Mouse (Mus musculus) neural tube, embryonic 11.5 days (tissue): Measurements from ENCODE around the gene Robo1. TPM values are rescaled to one million over a fixed set of nuclear protein-coding genes. Genes with fewer than 3 reads are reported as not detected.

ENCODE experiments used
- ATAC-seq: fragments of 200-750 bp; cut with Nextera tagmentation; 2 replicates; pipeline ENCODE4 v1.8.0; 2017; ENCODE audit warnings: moderate number of reproducible peaks, mild to moderate bottlenecking, moderate TSS enrichment, moderate library complexity; ENCODE audit not compliant: insufficient read depth, low FRiP score, low TSS enrichment
- DNase-seq: peaks from one replicate; pipeline ENCODE4 v3.0.0-alpha.2; 2015; ENCODE audit warnings: low spot score
- H3K27ac ChIP-seq: fragments of 300-500 bp; sonication (generic); 2 replicates; pipeline ENCODE4 v1.5.1; 2014; ENCODE audit warnings: low read depth, mild to moderate bottlenecking, low read length
- H3K27me3 ChIP-seq: fragments of 300-500 bp; sonication (generic); 2 replicates; pipeline ENCODE4 v1.6.1; 2014; ENCODE audit warnings: mild to moderate bottlenecking, low read length, mixed read lengths; ENCODE audit not compliant: control insufficient read depth, insufficient read depth
- H3K36me3 ChIP-seq: fragments of 300-500 bp; sonication (generic); 2 replicates; pipeline ENCODE4 v1.6.1; 2014; ENCODE audit warnings: mild to moderate bottlenecking, low read length, moderate library complexity, mixed read lengths; ENCODE audit not compliant: control insufficient read depth, insufficient read depth
- H3K4me1 ChIP-seq: fragments of 300-500 bp; sonication (generic); 2 replicates; pipeline ENCODE4 v1.6.1; 2014; ENCODE audit warnings: low read length, mixed read lengths; ENCODE audit not compliant: control insufficient read depth, insufficient read depth
- H3K4me2 ChIP-seq: fragments of 300-500 bp; sonication (generic); 2 replicates; pipeline ENCODE4 v1.6.1; 2014; ENCODE audit warnings: low read depth, mild to moderate bottlenecking, moderate library complexity
- H3K4me3 ChIP-seq: fragments of 300-500 bp; sonication (generic); 2 replicates; pipeline ENCODE4 v1.5.1; 2014; ENCODE audit warnings: low read depth, low read length
- H3K9ac ChIP-seq: fragments of 300-500 bp; sonication (generic); 2 replicates; pipeline ENCODE4 v1.6.1; 2014; ENCODE audit warnings: mild to moderate bottlenecking, low read length
- H3K9me3 ChIP-seq: fragments of 300-500 bp; sonication (generic); 2 replicates; pipeline ENCODE4 v1.6.1; 2016; ENCODE audit warnings: low read length; ENCODE audit not compliant: control insufficient read depth
- WGBS: fragments of 180-500 bp; shearing (Covaris S2); extraction: QIAGEN DNeasy Blood & Tissue Kit; methylation state at CpG from one replicate; pipeline ENCODE4 v1.1.7; 2014; 5-methylcytosine and 5-hydroxymethylcytosine counted together
- polyA plus RNA-seq: library from polyadenylated mRNA; unstranded; fragments of >200 nt; fragmentation: Nextera tagmentation; extraction: Ambion mirVana; gene quantifications from 2 replicates; pipeline ENCODE4 v1.2.1, GENCODE M21; 2014

Robo1 gene
- polyA plus RNA-seq, 1 experiment from 2014 or later = 58.3 TPM

DNA sequence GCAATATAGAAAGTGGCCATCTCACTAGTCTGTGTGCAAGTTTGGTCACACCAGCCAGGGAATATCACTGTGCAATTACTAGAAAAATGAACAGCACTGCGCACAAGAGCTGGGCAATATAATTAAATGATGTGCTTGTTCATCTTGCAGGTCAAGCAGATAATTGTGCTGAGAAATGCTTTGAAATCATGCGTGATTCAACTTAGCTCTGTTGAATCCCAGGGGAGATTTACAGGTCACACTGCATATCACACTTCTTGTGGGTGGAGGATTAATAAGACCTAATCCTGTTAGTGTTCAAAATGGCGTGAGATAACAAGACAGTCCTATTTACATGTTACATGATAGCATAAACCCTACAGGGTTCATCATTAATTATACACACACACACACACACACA lies 157.6 kb downstream of the Robo1 start:
- no peak for DNase-seq
- no peak overlapping the region for H3K4me2 ChIP-seq
- H3K9me3 ChIP-seq = no peaks in the 10 kb centered on the region
- H3K9ac ChIP-seq = no peak overlapping the region
- H3K36me3 ChIP-seq = no peaks in the 10 kb centered on the region
- ATAC-seq = no peak
- H3K27ac ChIP-seq = no peak overlapping the region
- 80% methylated on average over 3 of the region's 3 CpGs for WGBS
- no peaks in the 10 kb centered on the region for H3K27me3 ChIP-seq
- H3K4me1 ChIP-seq = no peaks in the 10 kb centered on the region
- H3K4me3 ChIP-seq = no peak overlapping the region

DNA sequence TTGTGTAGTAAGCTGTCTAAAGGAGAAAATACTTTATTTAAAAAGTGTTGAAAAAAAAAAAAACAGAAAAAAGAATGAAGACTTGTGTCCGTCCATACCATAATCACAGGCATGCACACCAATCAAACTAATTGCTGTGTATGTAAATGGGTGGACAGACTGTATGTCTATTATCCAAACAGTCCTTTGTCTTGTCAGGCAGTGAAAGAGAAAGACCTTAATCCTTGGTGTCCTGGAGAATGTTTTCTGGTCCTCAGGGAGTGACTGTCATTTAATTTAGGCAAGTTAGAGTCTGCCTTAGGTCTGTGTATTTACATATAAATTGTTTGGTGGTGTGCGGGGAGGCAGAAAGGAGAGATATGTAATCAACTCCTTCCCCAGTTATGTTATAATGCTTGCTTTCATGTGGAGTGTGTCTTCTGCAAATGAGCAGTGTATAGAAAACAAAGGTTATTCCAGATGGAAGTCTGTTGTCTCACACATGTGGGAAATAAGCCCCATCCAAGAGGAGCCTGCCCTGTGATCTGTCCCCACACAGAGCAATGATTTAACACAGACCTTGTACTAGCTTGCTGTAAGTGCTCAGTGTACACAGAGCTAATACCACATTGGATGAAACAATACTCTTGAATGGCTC lies 162.0 kb downstream of the Robo1 start:
- 65% methylated on average over 2 of the region's 2 CpGs for WGBS
- ATAC-seq (0 out of 2 replicates have a peak, but pooled peaks have one; percentile 61), DNase-seq (no peak)
- H3K4me1 ChIP-seq = no peaks in the 10 kb centered on the region
- H3K9ac ChIP-seq = no peak overlapping the region
- H3K4me2 ChIP-seq = no peak overlapping the region
- H3K27me3 ChIP-seq = no peaks in the 10 kb centered on the region
- no peaks in the 10 kb centered on the region for H3K36me3 ChIP-seq
- H3K9me3 ChIP-seq = no peaks in the 10 kb centered on the region
- no peak overlapping the region for H3K27ac ChIP-seq
- no peak overlapping the region for H3K4me3 ChIP-seq

DNA sequence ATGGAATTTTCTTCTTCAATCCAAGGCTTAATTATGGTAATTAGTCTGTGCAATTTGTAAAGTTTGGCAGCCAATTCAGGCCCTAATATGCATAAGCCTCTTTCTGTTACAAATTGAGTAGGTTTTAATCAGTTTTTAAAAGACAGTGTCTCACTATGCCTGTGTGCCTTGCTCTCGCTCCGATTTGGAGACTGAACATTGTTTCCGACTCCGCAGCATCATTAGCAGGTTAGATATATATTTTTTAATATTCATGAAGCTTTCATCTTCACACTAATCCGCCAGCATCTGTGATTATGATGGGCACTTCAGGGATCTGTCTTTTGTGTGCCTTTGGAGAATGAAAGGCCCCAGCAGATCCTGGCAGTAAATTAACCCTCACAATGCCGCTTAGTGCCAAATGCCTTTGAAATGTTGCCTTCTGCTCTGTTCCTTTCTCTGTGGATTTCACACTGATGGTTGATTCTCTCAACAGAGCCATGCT lies 202.7 kb downstream of the Robo1 start:
- Histone ChIP-seq H3K4me3 (no peak overlapping the region), H3K4me2 (peak overlapping the region; percentile 17), H3K9me3 (no peaks in the 10 kb centered on the region), H3K4me1 (no peaks in the 10 kb centered on the region), H3K36me3 (no peaks in the 10 kb centered on the region), H3K27ac (peak overlapping the region; percentile 24; the same call in 1 of the 2 replicates), H3K9ac (no peak overlapping the region), H3K27me3 (no peaks in the 10 kb centered on the region)
- DNase-seq (peak; percentile 52), ATAC-seq (peak; percentile 84)
- WGBS = 13% methylated on average over 6 of the region's 6 CpGs

DNA sequence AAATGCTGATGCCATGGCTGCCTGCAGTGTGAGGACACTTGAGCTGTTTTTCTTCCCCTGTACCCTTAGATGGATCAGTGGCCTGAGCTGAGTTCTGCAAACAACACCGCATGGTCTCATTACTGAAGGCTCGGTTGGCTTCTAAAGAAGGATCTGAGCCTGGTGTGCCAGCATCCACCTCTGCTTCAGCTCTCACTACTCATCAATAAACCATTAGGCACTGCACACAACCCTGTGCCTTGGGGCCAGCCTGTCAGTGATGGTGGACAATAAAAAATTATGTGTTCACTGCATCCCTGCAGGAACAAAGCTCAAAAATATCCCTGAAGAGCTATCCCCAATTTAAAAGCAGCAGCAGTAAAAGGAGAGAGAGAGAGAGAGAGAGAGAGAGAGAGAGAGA lies 223.2 kb downstream of the Robo1 start:
- WGBS = 62% methylated on average over 2 of the region's 2 CpGs
- H3K4me3 ChIP-seq = no peak overlapping the region
- peaks cover 3% of the 10 kb centered on the region; the same call in 1 of the 2 replicates for H3K4me1 ChIP-seq
- no peak overlapping the region for H3K9ac ChIP-seq
- ATAC-seq (no peak), DNase-seq (peak; percentile 31)
- H3K36me3 ChIP-seq = no peaks in the 10 kb centered on the region
- no peak overlapping the region for H3K4me2 ChIP-seq
- no peaks in the 10 kb centered on the region for H3K27me3 ChIP-seq
- no peak overlapping the region for H3K27ac ChIP-seq
- H3K9me3 ChIP-seq = no peaks in the 10 kb centered on the region

DNA sequence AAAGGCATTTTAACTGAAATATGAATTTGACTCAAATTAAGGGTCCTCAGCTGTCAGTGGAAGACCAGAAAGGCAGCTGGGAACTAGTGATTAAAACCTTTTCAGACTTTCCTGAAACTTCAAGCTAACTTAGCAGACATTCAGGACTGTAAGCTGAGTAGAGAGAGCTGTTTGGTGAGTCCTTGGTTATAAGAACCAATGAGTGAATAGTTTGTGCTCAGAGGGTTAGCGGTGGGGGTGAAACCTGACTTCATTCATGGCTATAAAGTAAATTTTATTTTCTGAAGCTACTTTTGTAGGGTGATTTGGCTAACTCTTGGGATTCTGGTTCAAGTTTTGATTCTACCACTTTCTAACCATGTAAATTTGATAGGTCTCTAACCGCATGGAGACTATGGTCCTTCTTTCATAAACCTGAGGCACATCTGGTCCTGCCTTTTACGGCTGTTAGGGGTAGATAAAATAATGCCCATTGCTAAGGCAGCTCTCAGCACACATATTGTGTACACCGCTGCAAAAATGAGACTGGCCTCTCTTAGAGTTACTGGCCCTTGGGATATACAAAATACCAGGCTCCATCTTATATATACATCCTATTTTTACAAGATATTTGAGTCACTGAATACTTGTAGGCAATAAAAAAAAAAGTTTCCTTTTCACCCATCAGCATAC lies 225.9 kb downstream of the Robo1 start:
- Histone ChIP-seq H3K4me3 (no peak overlapping the region), H3K27ac (no peak overlapping the region), H3K4me2 (no peak overlapping the region), H3K36me3 (no peaks in the 10 kb centered on the region), H3K9ac (no peak overlapping the region), H3K27me3 (no peaks in the 10 kb centered on the region), H3K4me1 (peaks cover 3% of the 10 kb centered on the region; the same call in 1 of the 2 replicates), H3K9me3 (no peaks in the 10 kb centered on the region)
- 85% methylated on average over 4 of the region's 4 CpGs for WGBS
- ATAC-seq = no peak
- DNase-seq = no peak

DNA sequence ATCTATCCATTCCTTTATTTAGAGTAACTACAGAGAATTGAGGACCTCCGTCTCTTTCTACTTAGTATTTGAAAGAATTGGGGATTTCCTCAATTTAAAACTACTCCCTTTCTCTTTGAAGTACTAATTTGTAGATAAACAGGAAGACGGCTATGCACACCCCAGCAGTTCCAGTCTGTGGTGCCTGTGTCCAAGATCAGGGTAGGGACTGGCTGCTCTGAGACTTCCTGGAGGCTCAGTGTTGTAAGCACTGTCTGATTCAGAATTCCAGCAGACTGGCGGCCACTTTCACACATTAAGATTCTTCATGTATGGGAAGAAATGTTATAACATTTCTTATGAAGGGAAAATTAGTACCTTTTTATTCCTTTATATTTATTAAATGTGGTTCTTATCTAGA lies 230.1 kb downstream of the Robo1 start:
- no peak overlapping the region for H3K4me2 ChIP-seq
- WGBS = 83% methylated on average over 3 of the region's 3 CpGs
- H3K9me3 ChIP-seq = no peaks in the 10 kb centered on the region
- no peaks in the 10 kb centered on the region for H3K27me3 ChIP-seq
- H3K27ac ChIP-seq = no peak overlapping the region
- H3K4me1 ChIP-seq = no peaks in the 10 kb centered on the region
- H3K9ac ChIP-seq = no peak overlapping the region
- ATAC-seq (no peak), DNase-seq (no peak)
- no peaks in the 10 kb centered on the region for H3K36me3 ChIP-seq
- no peak overlapping the region for H3K4me3 ChIP-seq

DNA sequence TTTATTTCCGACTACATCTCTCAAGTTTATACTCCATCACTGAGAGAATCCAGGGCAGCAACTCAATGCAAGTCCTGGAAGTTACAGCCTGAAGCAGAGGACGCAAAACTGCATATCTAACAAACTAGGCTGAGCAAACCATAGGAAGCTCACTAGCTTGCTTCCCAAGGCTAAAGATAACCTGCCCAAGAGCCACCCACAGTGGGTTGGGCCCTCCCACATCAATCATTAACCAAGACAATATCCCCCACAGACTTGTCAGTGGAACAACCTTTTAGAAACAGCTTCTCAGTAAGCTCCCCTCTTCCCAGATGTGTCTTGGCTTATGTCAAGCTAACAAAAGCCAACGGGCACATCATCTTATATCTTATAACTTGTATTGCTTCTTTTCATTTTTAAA lies 235.8 kb downstream of the Robo1 start:
- no peak overlapping the region for H3K4me3 ChIP-seq
- no peaks in the 10 kb centered on the region for H3K36me3 ChIP-seq
- no peaks in the 10 kb centered on the region for H3K9me3 ChIP-seq
- H3K9ac ChIP-seq = no peak overlapping the region
- DNase-seq (no peak), ATAC-seq (no peak)
- no peaks in the 10 kb centered on the region for H3K4me1 ChIP-seq
- no peaks in the 10 kb centered on the region for H3K27me3 ChIP-seq
- WGBS = 70% methylated on average over 3 of the region's 3 CpGs
- H3K27ac ChIP-seq = no peak overlapping the region
- no peak overlapping the region for H3K4me2 ChIP-seq

DNA sequence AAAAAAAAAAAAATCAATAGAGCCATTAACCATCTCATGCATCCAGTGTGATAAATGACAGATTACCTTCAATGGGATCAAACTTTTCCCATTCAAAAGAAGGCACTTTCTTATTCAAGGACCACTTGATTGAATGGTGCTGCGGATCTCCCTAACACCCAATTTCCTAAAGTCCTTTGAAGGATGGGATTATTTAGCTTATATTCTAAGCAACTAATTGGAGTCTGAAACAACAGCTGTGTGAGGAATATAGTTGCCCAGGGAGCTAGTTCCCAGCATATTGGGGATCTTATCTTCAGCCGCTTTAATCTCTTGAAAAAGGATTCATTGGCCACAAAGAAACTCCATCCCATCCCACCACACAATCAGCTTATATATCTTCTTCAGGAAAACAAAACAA lies 236.8 kb downstream of the Robo1 start:
- DNase-seq (no peak), ATAC-seq (no peak)
- WGBS = 42% methylated on average over 2 of the region's 2 CpGs
- Histone ChIP-seq H3K27ac (no peak overlapping the region), H3K4me2 (no peak overlapping the region), H3K4me1 (no peaks in the 10 kb centered on the region), H3K9me3 (no peaks in the 10 kb centered on the region), H3K27me3 (no peaks in the 10 kb centered on the region), H3K9ac (no peak overlapping the region), H3K36me3 (no peaks in the 10 kb centered on the region), H3K4me3 (no peak overlapping the region)
